ENCODE assay signal across 8 mouse cellular contexts in genomic region chr4:120148291-120149141, GRCm38 (mm10). TPM values are rescaled to one million over a fixed set of nuclear protein-coding genes. Genes with fewer than 3 reads are reported as not detected.
DNase-seq lines count a peak whose midpoint lies in the region; ATAC-seq and TF ChIP-seq lines count a peak whose summit lies in the region.

No protein-coding gene starts in this region.

- H3K79me2 ChIP-seq in C2C12 (ENCODE audit: control insufficient read depth, insufficient read depth), result no peaks in the 10 kb centered on the region

- WGBS in lung, embryonic 14.5 days, result 4% methylated on average over 43 of the region's 45 CpGs

- H3K27ac ChIP-seq in layer of hippocampus, adult 2 months, result peak overlapping the region; percentile 80
- peak overlapping the region; percentile 47 for H3K27ac ChIP-seq in lung, embryonic 14.5 days (ENCODE audit: low read depth)

- no peaks in the 10 kb centered on the region for H3K9me3 ChIP-seq in lung, embryonic 14.5 days (ENCODE audit: low read depth, low read length)

- peak overlapping the region; percentile 36 for H3K9ac ChIP-seq in lung, embryonic 14.5 days

- no peaks in the 10 kb centered on the region for H3K27me3 ChIP-seq in C2C12 (ENCODE audit: control insufficient read depth, insufficient read depth, insufficient read length)
- H3K27me3 ChIP-seq in lung, embryonic 14.5 days (ENCODE audit: insufficient read depth, low read length), result no peaks in the 10 kb centered on the region

- no peaks in the 10 kb centered on the region for H3K79me3 ChIP-seq in C2C12 (ENCODE audit: low read depth)

- no peak overlapping the region for H3ac ChIP-seq in C2C12 (ENCODE audit: control insufficient read depth, insufficient read length, low read depth)

- peaks cover 7% of the 10 kb centered on the region; the same call in 1 of the 2 replicates for H3K4me1 ChIP-seq in lung, embryonic 14.5 days (ENCODE audit: insufficient read depth)

- H3K4me2 ChIP-seq in lung, embryonic 14.5 days, result peak overlapping the region; percentile 57

- ATAC-seq in frontal cortex, adult (ENCODE audit: low TSS enrichment), result peak; percentile 75
- ATAC-seq in lung, embryonic 14.5 days (ENCODE audit: insufficient read depth), result peak; percentile 86

- H3K4me3 ChIP-seq in C2C12 (ENCODE audit: insufficient read depth, poor library complexity, severe bottlenecking), result no peak overlapping the region
- H3K4me3 ChIP-seq in layer of hippocampus, adult 2 months, result peak overlapping the region; percentile 35
- H3K4me3 ChIP-seq in lung, embryonic 14.5 days (ENCODE audit: low read depth, low read length), result 0 out of 2 replicates have a peak overlapping the region, but pooled peaks have one; percentile 10

- H3K36me3 ChIP-seq in C2C12 (ENCODE audit: control insufficient read depth, insufficient read depth), result no peaks in the 10 kb centered on the region
- no peaks in the 10 kb centered on the region for H3K36me3 ChIP-seq in lung, embryonic 14.5 days (ENCODE audit: insufficient read depth)

- DNase-seq in brain, adult 2 months (ENCODE audit: low read depth, low spot score), result peak; percentile 90
- DNase-seq in heart, postnatal 4 days, result peak; percentile 93
- DNase-seq in layer of hippocampus, adult 2 months (ENCODE audit: low spot score in 2 of 2), result peak; percentile 61 to 74
- DNase-seq in lung, embryonic 14.5 days, result peak; percentile 93
- peak; percentile 83 for DNase-seq in ovary, postnatal 36 days (ENCODE audit: low spot score)
- peak; percentile 95 for DNase-seq in urinary bladder, postnatal 14 days (ENCODE audit: low spot score)

- peak; percentile 39 for TF ChIP-seq CTCF in C2C12 (IDR thresholded peaks at IDR 0.05; ENCODE audit: control insufficient read depth, insufficient read depth, insufficient read length)
- no peak for TF ChIP-seq CTCF in layer of hippocampus, adult 2 months (conservative IDR thresholded peaks at IDR 0.05)
- peak; percentile 39 for TF ChIP-seq CTCF in lung, embryonic 14.5 days (IDR thresholded peaks at IDR 0.05; ENCODE audit: low read depth)

TF ChIP-seq in C2C12, 6 proteins besides CTCF, POLR2A, EP300 and RAD21:
- TF ChIP-seq MYOG (IDR thresholded peaks at IDR 0.05; ENCODE audit: control insufficient read depth, extremely low read depth, insufficient read length) (no peak), USF1 (IDR thresholded peaks at IDR 0.05; ENCODE audit: low read depth) (peak; percentile 20), FOSL1 (IDR thresholded peaks at IDR 0.05; ENCODE audit: insufficient read depth, low read length, poor library complexity, severe bottlenecking) (peak; percentile 14), MYOD1 (IDR thresholded peaks at IDR 0.05; ENCODE audit: control insufficient read depth, insufficient read length, low read depth) (peak; percentile 77), MAX (IDR thresholded peaks at IDR 0.05) (peak; percentile 99), CEBPB (IDR thresholded peaks at IDR 0.05; ENCODE audit: low read depth) (no peak)

RNA-seq across cellular contexts. Expression of gene Edn2, which starts 12.5 kb away (rescaled TPM):
- polyA plus RNA-seq in C2C12 (2012; fragmentation: generic; extraction: Trizol), result not detected
- total RNA-seq in heart, postnatal 4 days (2021), result not detected
- not detected for total RNA-seq in layer of hippocampus, adult 2 months (2021)
- polyA plus RNA-seq in lung, embryonic 14.5 days (2014; fragmentation: Nextera tagmentation; extraction: Ambion mirVana), result 0.34 and 0.78 TPM in 2 replicates
